Mouse (Mus musculus) ES-E14 (cell line): ENCODE results near the gene Tmem131.

Experiments used
- CHD2 ChIP-seq: IDR thresholded peaks from 2 replicates; pipeline ENCODE4 v1.6.1; 2014; ENCODE audit warnings: mild to moderate bottlenecking, low read depth, low read length, inconsistent platforms
- HCFC1 ChIP-seq: IDR thresholded peaks from 2 replicates; pipeline ENCODE4 v1.6.1; 2012; ENCODE audit warnings: low read length, inconsistent platforms, borderline replicate concordance; ENCODE audit not compliant: insufficient read depth
- ZC3H11A ChIP-seq: IDR thresholded peaks from 2 replicates; pipeline ENCODE4 v1.6.1; 2012; ENCODE audit warnings: low read depth, mild to moderate bottlenecking, inconsistent platforms, low read length, borderline replicate concordance
- ZNF384 ChIP-seq: IDR thresholded peaks from 2 replicates; pipeline ENCODE4 v1.6.1; 2012; ENCODE audit warnings: low read depth, low read length, inconsistent platforms

GRCm38 (mm10) chr1:36984406-36984805, 40.9 kb upstream of the Tmem131 start:
- TF ChIP-seq CHD2: no peak
- TF ChIP-seq HCFC1: no peak
- TF ChIP-seq ZC3H11A: no peak
- TF ChIP-seq ZNF384: no peak
